Mouse (Mus musculus): ENCODE measurements around the gene Cd5l. TPM values are rescaled to one million over a fixed set of nuclear protein-coding genes. Genes with fewer than 3 reads are reported as not detected.
"Not testable (repeated sequence)": the region's sequence is repeated elsewhere in the genome, so short reads cannot be mapped to it uniquely, and the experiment has no call there.

Cd5l gene
- polyA plus RNA-seq, 1 experiment from 2014 or later: 0.12 TPM

- Histone ChIP-seq H3K27ac (replicated peaks; ENCODE audit: low read depth, low read length) (no peak overlapping the region), H3K4me2 (ENCODE audit: low read depth, severe bottlenecking) (no peak overlapping the region), H3K27me3 (ENCODE audit: control insufficient read depth, insufficient read depth, low read length) (no peaks in the 10 kb centered on the region), H3K36me3 (ENCODE audit: control insufficient read depth, insufficient read depth, low read length) (no peaks in the 10 kb centered on the region), H3K4me3 (ENCODE audit: low read depth, low read length) (no peak overlapping the region), H3K9ac (ENCODE audit: low read length) (no peak overlapping the region), H3K4me1 (ENCODE audit: control insufficient read depth, insufficient read depth, low read length) (no peaks in the 10 kb centered on the region), H3K9me3 (ENCODE audit: control insufficient read depth, low read length) (no peaks in the 10 kb centered on the region)
- WGBS: 90% methylated on average over 10 of the region's 10 CpGs
- DNase-seq (ENCODE audit: low spot score): no peak
- no peak for ATAC-seq (ENCODE audit: insufficient number of reproducible peaks, low FRiP score, low TSS enrichment, low read depth)
Observed at GRCm38 (mm10) chr3:87367511-87367910, 9.8 kb downstream of the Cd5l start.

GRCm38 (mm10) chr3:87369181-87369580 lies 11.5 kb downstream of the Cd5l start:
- Histone ChIP-seq H3K9ac (ENCODE audit: low read length) (no peak overlapping the region), H3K36me3 (ENCODE audit: control insufficient read depth, insufficient read depth, low read length) (no peaks in the 10 kb centered on the region), H3K9me3 (ENCODE audit: control insufficient read depth, low read length) (no peaks in the 10 kb centered on the region), H3K4me3 (ENCODE audit: low read depth, low read length) (no peak overlapping the region), H3K4me2 (ENCODE audit: low read depth, severe bottlenecking) (no peak overlapping the region), H3K27ac (replicated peaks; ENCODE audit: low read depth, low read length) (no peak overlapping the region), H3K27me3 (ENCODE audit: control insufficient read depth, insufficient read depth, low read length) (no peaks in the 10 kb centered on the region), H3K4me1 (ENCODE audit: control insufficient read depth, insufficient read depth, low read length) (no peaks in the 10 kb centered on the region)
- 83% methylated on average over 5 of the region's 5 CpGs for WGBS
- no peak for ATAC-seq (ENCODE audit: insufficient number of reproducible peaks, low FRiP score, low TSS enrichment, low read depth)
- DNase-seq (ENCODE audit: low spot score): no peak

- no peaks in the 10 kb centered on the region for H3K36me3 ChIP-seq (ENCODE audit: control insufficient read depth, insufficient read depth, low read length)
- no peak within 1 kb of the TSS for H3K9ac ChIP-seq (ENCODE audit: low read length)
- H3K27ac ChIP-seq (replicated peaks; ENCODE audit: low read depth, low read length): no peak within 1 kb of the TSS
- DNase-seq (ENCODE audit: low spot score): no peak
- H3K4me1 ChIP-seq (ENCODE audit: control insufficient read depth, insufficient read depth, low read length): no peaks in the 10 kb centered on the region
- 88% methylated on average over 18 of the region's 18 CpGs for WGBS
- H3K4me2 ChIP-seq (ENCODE audit: low read depth, severe bottlenecking): no peak within 1 kb of the TSS
- no peaks in the 10 kb centered on the region for H3K9me3 ChIP-seq (ENCODE audit: control insufficient read depth, low read length)
- ATAC-seq (ENCODE audit: insufficient number of reproducible peaks, low FRiP score, low TSS enrichment, low read depth): no peak
- no peak within 1 kb of the TSS for H3K4me3 ChIP-seq (ENCODE audit: low read depth, low read length)
- no peaks in the 10 kb centered on the region for H3K27me3 ChIP-seq (ENCODE audit: control insufficient read depth, insufficient read depth, low read length)
Observed at GRCm38 (mm10) chr3:87376195-87377165, 18.8 kb downstream of the Cd5l start, which contains the start of gene Fcrl1. Fcrl1 (plus strand) TSS chr3:87376387.

GRCm38 (mm10) chr3:87377228-87377627 lies 19.5 kb downstream of the Cd5l start:
- Histone ChIP-seq H3K9me3 (ENCODE audit: control insufficient read depth, low read length) (no peaks in the 10 kb centered on the region), H3K4me3 (ENCODE audit: low read depth, low read length) (no peak overlapping the region), H3K27me3 (ENCODE audit: control insufficient read depth, insufficient read depth, low read length) (no peaks in the 10 kb centered on the region), H3K9ac (ENCODE audit: low read length) (no peak overlapping the region), H3K27ac (replicated peaks; ENCODE audit: low read depth, low read length) (no peak overlapping the region), H3K36me3 (ENCODE audit: control insufficient read depth, insufficient read depth, low read length) (no peaks in the 10 kb centered on the region), H3K4me2 (ENCODE audit: low read depth, severe bottlenecking) (no peak overlapping the region), H3K4me1 (ENCODE audit: control insufficient read depth, insufficient read depth, low read length) (no peaks in the 10 kb centered on the region)
- 77% methylated on average over 3 of the region's 3 CpGs for WGBS
- DNase-seq (ENCODE audit: low spot score) (no peak), ATAC-seq (ENCODE audit: insufficient number of reproducible peaks, low FRiP score, low TSS enrichment, low read depth) (no peak)

- 61% methylated on average over 6 of the region's 6 CpGs for WGBS
- DNase-seq (ENCODE audit: low spot score): no peak
Observed at GRCm38 (mm10) chr3:87377719-87378118, 20.0 kb downstream of the Cd5l start.

GRCm38 (mm10) chr3:87379641-87380315 lies 22.1 kb downstream of the Cd5l start:
- H3K4me2 ChIP-seq (ENCODE audit: low read depth, severe bottlenecking); H3K4me1 ChIP-seq (ENCODE audit: control insufficient read depth, insufficient read depth, low read length); DNase-seq (ENCODE audit: low spot score); H3K4me3 ChIP-seq (ENCODE audit: low read depth, low read length); H3K27me3 ChIP-seq (ENCODE audit: control insufficient read depth, insufficient read depth, low read length); H3K27ac ChIP-seq (replicated peaks; ENCODE audit: low read depth, low read length); ATAC-seq (ENCODE audit: insufficient number of reproducible peaks, low FRiP score, low TSS enrichment, low read depth); H3K9ac ChIP-seq (ENCODE audit: low read length); H3K9me3 ChIP-seq (ENCODE audit: control insufficient read depth, low read length); H3K36me3 ChIP-seq (ENCODE audit: control insufficient read depth, insufficient read depth, low read length): not testable (repeated sequence)
- WGBS: 93% methylated on average over 2 of the region's 2 CpGs

More at GRCm38 (mm10) chr3:87377719-87378118, 20.0 kb downstream of the Cd5l start:
- H3K9me3 ChIP-seq (ENCODE audit: control insufficient read depth, low read length): no peaks in the 10 kb centered on the region
- no peak overlapping the region for H3K27ac ChIP-seq (replicated peaks; ENCODE audit: low read depth, low read length)
- H3K9ac ChIP-seq (ENCODE audit: low read length): no peak overlapping the region
- no peak overlapping the region for H3K4me2 ChIP-seq (ENCODE audit: low read depth, severe bottlenecking)
- H3K4me3 ChIP-seq (ENCODE audit: low read depth, low read length): no peak overlapping the region
- no peak for ATAC-seq (ENCODE audit: insufficient number of reproducible peaks, low FRiP score, low TSS enrichment, low read depth)
- no peaks in the 10 kb centered on the region for H3K36me3 ChIP-seq (ENCODE audit: control insufficient read depth, insufficient read depth, low read length)
- no peaks in the 10 kb centered on the region for H3K27me3 ChIP-seq (ENCODE audit: control insufficient read depth, insufficient read depth, low read length)
- H3K4me1 ChIP-seq (ENCODE audit: control insufficient read depth, insufficient read depth, low read length): no peaks in the 10 kb centered on the region

GRCm38 (mm10) chr3:87381806-87382712 lies 24.4 kb downstream of the Cd5l start:
- Histone ChIP-seq H3K27ac (replicated peaks; ENCODE audit: low read depth, low read length) (no peak overlapping the region), H3K4me3 (ENCODE audit: low read depth, low read length) (no peak overlapping the region), H3K4me2 (ENCODE audit: low read depth, severe bottlenecking) (no peak overlapping the region), H3K9ac (ENCODE audit: low read length) (no peak overlapping the region), H3K9me3 (ENCODE audit: control insufficient read depth, low read length) (no peaks in the 10 kb centered on the region), H3K4me1 (ENCODE audit: control insufficient read depth, insufficient read depth, low read length) (no peaks in the 10 kb centered on the region), H3K36me3 (ENCODE audit: control insufficient read depth, insufficient read depth, low read length) (no peaks in the 10 kb centered on the region), H3K27me3 (ENCODE audit: control insufficient read depth, insufficient read depth, low read length) (no peaks in the 10 kb centered on the region)
- WGBS: 71% methylated on average over 7 of the region's 7 CpGs
- ATAC-seq (ENCODE audit: insufficient number of reproducible peaks, low FRiP score, low TSS enrichment, low read depth) (no peak), DNase-seq (ENCODE audit: low spot score) (no peak)

- Histone ChIP-seq H3K9me3 (ENCODE audit: control insufficient read depth, low read length) (no peaks in the 10 kb centered on the region), H3K4me2 (ENCODE audit: low read depth, severe bottlenecking) (no peak overlapping the region), H3K4me1 (ENCODE audit: control insufficient read depth, insufficient read depth, low read length) (no peaks in the 10 kb centered on the region), H3K4me3 (ENCODE audit: low read depth, low read length) (no peak overlapping the region), H3K36me3 (ENCODE audit: control insufficient read depth, insufficient read depth, low read length) (no peaks in the 10 kb centered on the region), H3K9ac (ENCODE audit: low read length) (no peak overlapping the region), H3K27ac (replicated peaks; ENCODE audit: low read depth, low read length) (no peak overlapping the region), H3K27me3 (ENCODE audit: control insufficient read depth, insufficient read depth, low read length) (no peaks in the 10 kb centered on the region)
- ATAC-seq (ENCODE audit: insufficient number of reproducible peaks, low FRiP score, low TSS enrichment, low read depth): no peak
- WGBS: 94% methylated on average over 3 of the region's 3 CpGs
- DNase-seq (ENCODE audit: low spot score): no peak
Observed at GRCm38 (mm10) chr3:87383308-87383707, 25.6 kb downstream of the Cd5l start.
